ENCODE assay signal across 9 mouse cellular contexts in the genomic region with DNA sequence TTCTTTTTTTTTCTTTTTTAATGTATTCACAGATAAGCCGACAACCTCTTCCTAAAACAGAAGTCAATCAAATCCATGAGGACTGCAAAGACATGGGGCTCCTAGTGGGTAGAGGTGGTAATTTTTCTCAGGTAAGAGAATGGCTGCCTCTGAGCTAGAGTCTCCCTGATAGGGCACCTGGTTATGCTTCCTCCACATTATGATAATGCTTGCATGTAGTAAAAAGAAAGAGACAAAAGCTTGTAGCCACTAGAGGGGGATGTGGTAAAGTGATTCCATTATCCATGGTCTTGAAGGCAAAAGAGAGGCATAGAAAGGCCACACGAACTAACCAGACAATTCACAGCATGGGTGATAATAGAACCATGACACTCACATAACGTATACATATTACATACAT. TPM values are rescaled to one million over a fixed set of nuclear protein-coding genes. Genes with fewer than 3 reads are reported as not detected.
A peak's percentile ranks its signal among the peaks of the same experiment; 100 is the strongest.
DNase-seq lines count a peak whose midpoint lies in the region; ATAC-seq and TF ChIP-seq lines count a peak whose summit lies in the region.
"Had no signal": no experiment of that assay in that cellular context is flagged by ENCODE, and none has a peak within 500 bp of the region (broad histone marks: within the 10 kb centered on the region; RNA-seq: fewer than 3 reads in every experiment).

No protein-coding gene starts in this region.

- whole genome bisulfite sequencing in kidney, embryonic 14.5 days: 69% methylated on average over 3 of the region's 3 CpGs
- 55% methylated on average over 3 of the region's 3 CpGs for WGBS in liver, postnatal 0 days (ENCODE audit: insufficient replicate concordance)

- H3K4me1 ChIP-seq in kidney, embryonic 14.5 days (ENCODE audit: control insufficient read depth, insufficient read depth, low read length): no peaks in the 10 kb centered on the region
- H3K4me1 ChIP-seq in MEL (ENCODE audit: control insufficient read depth in 1 of 2, insufficient read depth in 2 of 2, low read length in 2 of 2): no peaks in the 10 kb centered on the region
- no peaks in the 10 kb centered on the region for H3K4me1 ChIP-seq in liver, postnatal 0 days (ENCODE audit: insufficient read depth)

- no peak for TF ChIP-seq POLR2A in MEL (IDR thresholded peaks at IDR 0.05; ENCODE audit: control insufficient read depth in 1 of 2, insufficient read depth in 1 of 2, low read depth in 1 of 2, low read length in 2 of 2, poor library complexity in 1 of 2)

- H3K9ac ChIP-seq in kidney, embryonic 14.5 days (ENCODE audit: low read depth, low read length): no peak overlapping the region
- no peak overlapping the region for H3K9ac ChIP-seq in MEL (ENCODE audit: control insufficient read depth, low read depth, low read length, poor library complexity, severe bottlenecking)
- no peak overlapping the region for H3K9ac ChIP-seq in liver, postnatal 0 days (replicated peaks)

- DNase-seq in kidney, adult 8-10 months: peak; percentile 16 to 71
- DNase-seq in MEL (ENCODE audit: low read depth, low spot score): peak; percentile 48
- DNase-seq in embryo, embryonic 10 days (ENCODE audit: low spot score): peak; percentile 34
- no peak for DNase-seq in liver, postnatal 0 days
- DNase-seq in testis, postnatal 14 days (ENCODE audit: low spot score): no peak
- DNase-seq in thymus, postnatal 25 days: no peak

- TF ChIP-seq CTCF in MEL (IDR thresholded peaks at IDR 0.05 in 2 of 3, conservative IDR thresholded peaks at IDR 0.05 in 1 of 3; ENCODE audit: control insufficient read depth in 1 of 3, insufficient read depth in 1 of 3, low read depth in 2 of 3, low read length in 3 of 3, poor library complexity in 1 of 3, severe bottlenecking in 1 of 3): peak in 1 of 3 experiments; percentile 70; a peak in 2 of 6 replicates
- TF ChIP-seq CTCF in liver, postnatal 0 days (IDR thresholded peaks at IDR 0.05; ENCODE audit: low read depth): peak; percentile 56

- H3K79me2 ChIP-seq in MEL (ENCODE audit: control insufficient read depth, insufficient read depth, low read length, poor library complexity): no peaks in the 10 kb centered on the region

- no peaks in the 10 kb centered on the region for H3K9me3 ChIP-seq in kidney, embryonic 14.5 days (ENCODE audit: control insufficient read depth, low read length)
- no peaks in the 10 kb centered on the region for H3K9me3 ChIP-seq in MEL (replicated peaks; ENCODE audit: insufficient read depth, low read length)
- H3K9me3 ChIP-seq in liver, postnatal 0 days (ENCODE audit: low read length): no peaks in the 10 kb centered on the region

- no peaks in the 10 kb centered on the region for H3K27me3 ChIP-seq in kidney, embryonic 14.5 days (ENCODE audit: control insufficient read depth, insufficient read depth, low read length)
- no peaks in the 10 kb centered on the region; a peak in 1 of 4 replicates for H3K27me3 ChIP-seq in MEL (ENCODE audit: control insufficient read depth in 1 of 2, insufficient read depth in 2 of 2, low read length in 2 of 2)
- H3K27me3 ChIP-seq in liver, postnatal 0 days (ENCODE audit: insufficient read depth, low read length): no peaks in the 10 kb centered on the region

- H3K4me3 ChIP-seq in kidney, embryonic 14.5 days (ENCODE audit: low read length): no peak overlapping the region
- no peak overlapping the region for H3K4me3 ChIP-seq in MEL (ENCODE audit: control insufficient read depth in 1 of 2, insufficient read depth in 1 of 2, low read depth in 2 of 2, low read length in 2 of 2)
- no peak overlapping the region for H3K4me3 ChIP-seq in liver, postnatal 0 days (ENCODE audit: low read depth, low read length)

- ATAC-seq in kidney, embryonic 14.5 days (ENCODE audit: low FRiP score, low TSS enrichment): no peak
- peak; percentile 64 for ATAC-seq in liver, postnatal 0 days
- ATAC-seq in activated CD4-positive, CD25-positive, alpha-beta regulatory T cell, adult 4 months: no peak

- no peaks in the 10 kb centered on the region for H3K36me3 ChIP-seq in kidney, embryonic 14.5 days (ENCODE audit: control insufficient read depth, insufficient read depth, low read length)
- H3K36me3 ChIP-seq in MEL (ENCODE audit: control insufficient read depth in 1 of 2, insufficient read depth in 2 of 2, low read length in 2 of 2): no peaks in the 10 kb centered on the region
- H3K36me3 ChIP-seq in liver, postnatal 0 days (replicated peaks; ENCODE audit: insufficient read depth, low read length): no peaks in the 10 kb centered on the region

- no peak overlapping the region for H3K4me2 ChIP-seq in kidney, embryonic 14.5 days (replicated peaks; ENCODE audit: low read depth, low read length)
- H3K4me2 ChIP-seq in liver, postnatal 0 days (ENCODE audit: low read depth, low read length): no peak overlapping the region

- no peak overlapping the region for H3K27ac ChIP-seq in kidney, embryonic 14.5 days (ENCODE audit: low read depth, low read length)
- H3K27ac ChIP-seq in MEL (ENCODE audit: control insufficient read depth, low read depth, low read length): no peak overlapping the region
- H3K27ac ChIP-seq in liver, postnatal 0 days (ENCODE audit: low read depth): peak overlapping the region; percentile 67

- no peak for TF ChIP-seq EP300 in MEL (IDR thresholded peaks at IDR 0.05; ENCODE audit: low read depth in 1 of 2, low read length in 2 of 2)
- no peak for TF ChIP-seq EP300 in liver, postnatal 0 days (IDR thresholded peaks at IDR 0.05; ENCODE audit: low read depth)

- TF ChIP-seq RAD21 in MEL (IDR thresholded peaks at IDR 0.05; ENCODE audit: low read depth, low read length): peak; percentile 69

TF ChIP-seq in MEL, 35 proteins besides CTCF, POLR2A, EP300 and RAD21:
- TF ChIP-seq NELFE (IDR thresholded peaks at IDR 0.05; ENCODE audit: low read depth, low read length): no peak
- TF ChIP-seq ZC3H11A (IDR thresholded peaks at IDR 0.05; ENCODE audit: low read depth, low read length): peak; percentile 26; the same call in 1 of the 2 replicates
- peak; percentile 63 for TF ChIP-seq SMC3 (IDR thresholded peaks at IDR 0.05; ENCODE audit: low read depth, low read length)
- TF ChIP-seq BHLHE40 (IDR thresholded peaks at IDR 0.05; ENCODE audit: borderline replicate concordance, low read depth, low read length): no peak
- no peak for TF ChIP-seq CHD1 (IDR thresholded peaks at IDR 0.05; ENCODE audit: low read depth, low read length)
- no peak for TF ChIP-seq MAFK (IDR thresholded peaks at IDR 0.05; ENCODE audit: borderline replicate concordance, low read depth, low read length)
- TF ChIP-seq UBTF (IDR thresholded peaks at IDR 0.05; ENCODE audit: borderline replicate concordance, insufficient read depth, low read depth, low read length): no peak

RNA-seq across cellular contexts. Expression of a gene that starts 42.1 kb away (rescaled TPM):
- 1.3 and 1.5 TPM in 2 replicates for polyA plus RNA-seq in kidney, embryonic 14.5 days (2014; fragmentation: Nextera tagmentation; extraction: Ambion mirVana)
- not detected in 2 replicates for total RNA-seq in MEL (2012; rRNA removed)
- not detected for polyA plus RNA-seq in MEL (2012; ENCODE audit: insufficient read depth in 1 of 2, insufficient read length in 2 of 2, low read depth in 1 of 2, low replicate concordance in 2 of 2, missing spikeins in 1 of 2)
- polyA plus RNA-seq in liver, postnatal 0 days (2015; fragmentation: Nextera tagmentation; extraction: Ambion mirVana): 22.9 and 23.6 TPM in 2 replicates
- not detected for polyA plus RNA-seq in activated CD4-positive, CD25-positive, alpha-beta regulatory T cell, adult 4 months (2017; shearing (Covaris generic))
- total RNA-seq: layer of hippocampus, adult 18-20 months had no signal

Comparison
In these comparisons a context has a peak if more than half of its experiments do, and no peak if none do; other contexts are left out.
1. DNase-seq: peak in kidney, adult 8-10 months (2 of 2), MEL (single experiment) and embryo, embryonic 10 days (single experiment); none in liver, postnatal 0 days (single experiment), testis, postnatal 14 days (single experiment) and thymus, postnatal 25 days (single experiment).